Mouse (Mus musculus): ENCODE results near the gene Sfi1.
"Not testable (repeated sequence)": the region's sequence is repeated elsewhere in the genome, so short reads cannot be mapped to it uniquely, and the experiment has no call there.

DNA sequence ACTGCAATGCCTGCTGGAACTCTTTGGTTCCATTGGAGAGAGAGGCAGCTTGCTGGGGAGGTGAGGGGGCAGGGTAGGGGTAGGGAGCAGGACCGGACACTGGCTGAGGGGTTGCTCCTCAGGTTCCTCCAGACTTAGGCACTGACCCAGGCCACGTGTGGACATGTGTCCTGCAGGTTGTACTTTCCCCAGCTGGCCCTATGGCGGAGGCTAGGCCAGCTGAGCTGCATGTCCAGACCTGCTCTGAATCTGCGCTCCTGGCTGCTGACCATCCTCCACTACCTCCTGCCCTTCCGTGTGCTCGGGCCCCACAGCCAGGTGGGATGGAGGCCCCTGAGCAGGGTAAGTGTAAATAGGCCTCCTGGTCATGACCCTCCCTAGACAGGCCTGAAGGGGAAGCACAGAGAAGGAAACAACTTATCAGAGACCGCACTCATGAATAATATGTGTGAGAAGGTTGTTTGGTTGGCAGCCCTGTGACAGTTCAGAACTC lies 65.9 kb downstream of the Sfi1 start:
- TF ChIP-seq POLR2A (IDR thresholded peaks at IDR 0.05; ENCODE audit: insufficient read depth, low read depth, low read length); CTCF (IDR thresholded peaks at IDR 0.05): not testable (repeated sequence)

Measured in heart, adult 2 months (tissue).